Mouse (Mus musculus): ENCODE measurements around the gene Cpeb2. TPM values are rescaled to one million over a fixed set of nuclear protein-coding genes. Genes with fewer than 3 reads are reported as not detected.

The Cpeb2 gene
- polyA plus RNA-seq, 1 experiment = 1.5 TPM

DNA sequence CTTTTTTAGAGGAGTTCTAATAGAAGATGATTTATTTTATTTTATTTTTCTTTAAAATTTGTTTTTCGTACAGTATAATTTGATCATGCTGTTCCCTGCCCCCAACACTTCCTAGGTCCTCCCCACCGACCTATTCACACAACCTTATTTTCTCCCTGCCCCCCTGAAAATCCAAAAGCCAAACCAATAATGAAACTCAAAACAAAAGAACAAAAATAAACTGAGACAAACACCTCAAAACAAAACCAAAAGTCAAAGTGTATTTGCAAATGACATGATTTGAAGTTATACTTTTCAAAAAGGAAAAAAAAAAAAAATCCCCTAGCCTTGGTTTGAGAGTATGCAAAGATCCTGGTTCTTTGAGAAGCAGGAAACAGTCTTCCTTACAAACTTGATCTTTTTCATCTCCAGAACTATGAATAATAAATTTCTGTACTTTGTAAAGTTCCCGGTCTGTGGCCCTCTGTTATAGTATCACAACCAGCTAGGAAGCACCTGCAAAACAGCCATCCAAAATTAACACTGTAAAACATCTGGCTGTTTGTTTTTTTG lies 91.4 kb downstream of the Cpeb2 start:
- Histone ChIP-seq H3ac (ENCODE audit: control insufficient read depth, insufficient read length, low read depth) (no peak overlapping the region), H3K36me3 (ENCODE audit: control insufficient read depth, insufficient read depth) (no peaks in the 10 kb centered on the region), H3K79me3 (ENCODE audit: low read depth) (no peaks in the 10 kb centered on the region), H3K4me3 (ENCODE audit: insufficient read depth, poor library complexity, severe bottlenecking) (no peak overlapping the region), H3K79me2 (ENCODE audit: control insufficient read depth, insufficient read depth) (no peaks in the 10 kb centered on the region), H3K27me3 (ENCODE audit: control insufficient read depth, insufficient read depth, insufficient read length) (no peaks in the 10 kb centered on the region)
- no peak for TF ChIP-seq MAX (IDR thresholded peaks at IDR 0.05)
- no peak for TF ChIP-seq FOSL1 (IDR thresholded peaks at IDR 0.05; ENCODE audit: insufficient read depth, low read length, poor library complexity, severe bottlenecking)
- TF ChIP-seq MYOD1 (IDR thresholded peaks at IDR 0.05; ENCODE audit: control insufficient read depth, insufficient read length, low read depth) = no peak
- TF ChIP-seq CEBPB (IDR thresholded peaks at IDR 0.05; ENCODE audit: low read depth) = no peak
- TF ChIP-seq USF1 (IDR thresholded peaks at IDR 0.05; ENCODE audit: low read depth) = no peak
- no peak for TF ChIP-seq MYOG (IDR thresholded peaks at IDR 0.05; ENCODE audit: control insufficient read depth, extremely low read depth, insufficient read length)
- no peak for TF ChIP-seq CTCF (IDR thresholded peaks at IDR 0.05; ENCODE audit: control insufficient read depth, insufficient read depth, insufficient read length)

DNA sequence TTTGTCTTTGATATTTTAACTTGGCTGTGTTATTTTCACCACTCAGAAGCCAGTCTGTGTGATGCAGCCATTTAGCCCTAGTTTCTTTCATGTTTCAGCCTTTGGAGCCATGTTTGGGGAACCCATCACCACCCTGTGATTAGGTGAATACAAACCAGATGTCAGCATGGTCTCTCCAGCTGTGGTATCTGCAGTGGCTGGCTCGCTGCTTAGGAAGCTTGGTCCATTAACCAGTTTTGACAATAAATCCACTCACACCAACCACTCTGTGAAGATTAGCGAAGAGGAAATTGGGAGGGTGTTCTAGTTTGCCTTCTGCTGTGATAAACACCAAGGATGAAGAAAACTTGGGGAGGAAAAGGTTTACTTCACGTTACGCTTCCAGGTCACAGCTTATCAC lies 92.6 kb downstream of the Cpeb2 start:
- Histone ChIP-seq H3K36me3 (ENCODE audit: control insufficient read depth, insufficient read depth) (no peaks in the 10 kb centered on the region), H3ac (ENCODE audit: control insufficient read depth, insufficient read length, low read depth) (no peak overlapping the region), H3K79me3 (ENCODE audit: low read depth) (no peaks in the 10 kb centered on the region), H3K27me3 (ENCODE audit: control insufficient read depth, insufficient read depth, insufficient read length) (no peaks in the 10 kb centered on the region), H3K4me3 (ENCODE audit: insufficient read depth, poor library complexity, severe bottlenecking) (no peak overlapping the region), H3K79me2 (ENCODE audit: control insufficient read depth, insufficient read depth) (no peaks in the 10 kb centered on the region)
- TF ChIP-seq CEBPB (IDR thresholded peaks at IDR 0.05; ENCODE audit: low read depth) (no peak), FOSL1 (IDR thresholded peaks at IDR 0.05; ENCODE audit: insufficient read depth, low read length, poor library complexity, severe bottlenecking) (no peak), MYOG (IDR thresholded peaks at IDR 0.05; ENCODE audit: control insufficient read depth, extremely low read depth, insufficient read length) (no peak), MAX (IDR thresholded peaks at IDR 0.05) (no peak), CTCF (IDR thresholded peaks at IDR 0.05; ENCODE audit: control insufficient read depth, insufficient read depth, insufficient read length) (no peak), MYOD1 (IDR thresholded peaks at IDR 0.05; ENCODE audit: control insufficient read depth, insufficient read length, low read depth) (no peak), USF1 (IDR thresholded peaks at IDR 0.05; ENCODE audit: low read depth) (no peak)

DNA sequence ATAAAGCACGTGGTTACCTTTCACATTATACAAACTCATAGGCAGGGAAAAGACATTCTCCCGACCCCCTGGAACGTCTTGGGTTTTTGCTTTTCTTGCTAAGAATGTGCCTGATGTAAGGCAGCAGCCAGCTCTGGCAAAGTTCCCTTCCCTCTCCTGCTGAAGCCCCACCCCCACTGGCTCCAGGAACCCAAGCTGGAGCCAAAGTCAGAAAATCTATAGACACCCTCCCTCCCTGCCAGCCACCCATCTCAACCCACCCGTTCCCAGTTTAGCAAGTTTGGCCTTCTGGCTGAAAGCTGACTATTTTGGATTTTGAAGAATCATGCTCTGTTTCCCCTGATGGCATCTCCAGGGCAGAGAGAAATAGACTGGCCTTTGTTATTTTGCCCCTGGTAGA lies 95.6 kb downstream of the Cpeb2 start:
- H3K27me3 ChIP-seq (ENCODE audit: control insufficient read depth, insufficient read depth, insufficient read length) = no peaks in the 10 kb centered on the region
- no peaks in the 10 kb centered on the region for H3K36me3 ChIP-seq (ENCODE audit: control insufficient read depth, insufficient read depth)
- TF ChIP-seq MAX (IDR thresholded peaks at IDR 0.05) = no peak
- no peak for TF ChIP-seq MYOD1 (IDR thresholded peaks at IDR 0.05; ENCODE audit: control insufficient read depth, insufficient read length, low read depth)
- TF ChIP-seq MYOG (IDR thresholded peaks at IDR 0.05; ENCODE audit: control insufficient read depth, extremely low read depth, insufficient read length) = no peak
- TF ChIP-seq CEBPB (IDR thresholded peaks at IDR 0.05; ENCODE audit: low read depth) = no peak
- TF ChIP-seq FOSL1 (IDR thresholded peaks at IDR 0.05; ENCODE audit: insufficient read depth, low read length, poor library complexity, severe bottlenecking) = no peak
- TF ChIP-seq USF1 (IDR thresholded peaks at IDR 0.05; ENCODE audit: low read depth) = no peak
- TF ChIP-seq CTCF (IDR thresholded peaks at IDR 0.05; ENCODE audit: control insufficient read depth, insufficient read depth, insufficient read length) = no peak
- no peak overlapping the region for H3K4me3 ChIP-seq (ENCODE audit: insufficient read depth, poor library complexity, severe bottlenecking)
- no peak overlapping the region for H3ac ChIP-seq (ENCODE audit: control insufficient read depth, insufficient read length, low read depth)
- no peaks in the 10 kb centered on the region for H3K79me3 ChIP-seq (ENCODE audit: low read depth)
- no peaks in the 10 kb centered on the region for H3K79me2 ChIP-seq (ENCODE audit: control insufficient read depth, insufficient read depth)

DNA sequence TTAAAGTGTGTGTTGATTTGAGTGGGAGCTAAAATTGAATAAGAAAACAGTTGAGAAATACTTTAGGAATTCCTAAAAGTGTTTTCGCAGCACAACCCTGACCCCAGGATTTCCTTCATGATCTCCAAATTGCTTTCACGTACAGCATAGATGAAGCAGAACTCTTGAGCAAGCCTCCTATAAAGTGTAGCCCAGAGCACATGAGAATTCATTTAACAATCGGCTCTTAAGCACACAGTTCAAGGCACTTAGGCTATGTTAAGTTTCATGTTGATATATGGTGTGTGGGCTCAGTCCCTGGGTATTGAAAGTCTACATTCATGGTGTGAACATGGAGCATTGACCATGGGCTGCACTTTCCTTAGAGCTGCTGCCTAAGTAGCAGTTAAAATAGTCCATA lies 97.3 kb downstream of the Cpeb2 start:
- TF ChIP-seq MAX (IDR thresholded peaks at IDR 0.05) = no peak
- TF ChIP-seq MYOG (IDR thresholded peaks at IDR 0.05; ENCODE audit: control insufficient read depth, extremely low read depth, insufficient read length) = no peak
- TF ChIP-seq CEBPB (IDR thresholded peaks at IDR 0.05; ENCODE audit: low read depth) = no peak
- TF ChIP-seq FOSL1 (IDR thresholded peaks at IDR 0.05; ENCODE audit: insufficient read depth, low read length, poor library complexity, severe bottlenecking) = no peak
- no peak for TF ChIP-seq CTCF (IDR thresholded peaks at IDR 0.05; ENCODE audit: control insufficient read depth, insufficient read depth, insufficient read length)
- TF ChIP-seq MYOD1 (IDR thresholded peaks at IDR 0.05; ENCODE audit: control insufficient read depth, insufficient read length, low read depth) = no peak
- TF ChIP-seq USF1 (IDR thresholded peaks at IDR 0.05; ENCODE audit: low read depth) = no peak
- no peak overlapping the region for H3K4me3 ChIP-seq (ENCODE audit: insufficient read depth, poor library complexity, severe bottlenecking)
- no peak overlapping the region for H3ac ChIP-seq (ENCODE audit: control insufficient read depth, insufficient read length, low read depth)
- no peaks in the 10 kb centered on the region for H3K79me3 ChIP-seq (ENCODE audit: low read depth)
- H3K27me3 ChIP-seq (ENCODE audit: control insufficient read depth, insufficient read depth, insufficient read length) = no peaks in the 10 kb centered on the region
- H3K79me2 ChIP-seq (ENCODE audit: control insufficient read depth, insufficient read depth) = no peaks in the 10 kb centered on the region
- no peaks in the 10 kb centered on the region for H3K36me3 ChIP-seq (ENCODE audit: control insufficient read depth, insufficient read depth)

DNA sequence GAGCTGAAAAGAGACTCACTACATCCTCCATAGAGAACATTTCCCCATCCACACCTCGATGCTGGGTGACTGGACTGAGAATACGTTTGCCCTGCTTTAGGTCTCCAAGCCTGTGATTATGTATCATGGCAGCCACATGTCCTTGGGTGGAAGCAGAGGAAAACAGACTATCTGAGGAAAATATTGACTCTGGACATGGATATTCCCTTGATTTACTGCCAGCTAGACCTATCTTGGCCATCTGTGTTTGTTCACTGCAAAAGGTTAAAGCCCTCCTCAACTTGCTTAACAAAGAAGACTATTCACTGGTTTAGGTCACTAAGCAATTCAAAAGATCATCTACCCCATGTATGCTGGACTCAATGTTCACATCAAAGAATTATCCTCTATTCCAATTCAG lies 101.5 kb downstream of the Cpeb2 start:
- no peaks in the 10 kb centered on the region for H3K27me3 ChIP-seq (ENCODE audit: control insufficient read depth, insufficient read depth, insufficient read length)
- no peak overlapping the region for H3ac ChIP-seq (ENCODE audit: control insufficient read depth, insufficient read length, low read depth)
- H3K36me3 ChIP-seq (ENCODE audit: control insufficient read depth, insufficient read depth) = no peaks in the 10 kb centered on the region
- H3K79me2 ChIP-seq (ENCODE audit: control insufficient read depth, insufficient read depth) = no peaks in the 10 kb centered on the region
- no peak overlapping the region for H3K4me3 ChIP-seq (ENCODE audit: insufficient read depth, poor library complexity, severe bottlenecking)
- TF ChIP-seq FOSL1 (IDR thresholded peaks at IDR 0.05; ENCODE audit: insufficient read depth, low read length, poor library complexity, severe bottlenecking) (no peak), MYOG (IDR thresholded peaks at IDR 0.05; ENCODE audit: control insufficient read depth, extremely low read depth, insufficient read length) (no peak), CEBPB (IDR thresholded peaks at IDR 0.05; ENCODE audit: low read depth) (no peak), MYOD1 (IDR thresholded peaks at IDR 0.05; ENCODE audit: control insufficient read depth, insufficient read length, low read depth) (no peak), CTCF (IDR thresholded peaks at IDR 0.05; ENCODE audit: control insufficient read depth, insufficient read depth, insufficient read length) (no peak), MAX (IDR thresholded peaks at IDR 0.05) (no peak), USF1 (IDR thresholded peaks at IDR 0.05; ENCODE audit: low read depth) (no peak)
- no peaks in the 10 kb centered on the region for H3K79me3 ChIP-seq (ENCODE audit: low read depth)

All from C2C12 (cell line).